Comparison of ENCODE assay signal across 8 mouse cellular contexts in the genomic region with DNA sequence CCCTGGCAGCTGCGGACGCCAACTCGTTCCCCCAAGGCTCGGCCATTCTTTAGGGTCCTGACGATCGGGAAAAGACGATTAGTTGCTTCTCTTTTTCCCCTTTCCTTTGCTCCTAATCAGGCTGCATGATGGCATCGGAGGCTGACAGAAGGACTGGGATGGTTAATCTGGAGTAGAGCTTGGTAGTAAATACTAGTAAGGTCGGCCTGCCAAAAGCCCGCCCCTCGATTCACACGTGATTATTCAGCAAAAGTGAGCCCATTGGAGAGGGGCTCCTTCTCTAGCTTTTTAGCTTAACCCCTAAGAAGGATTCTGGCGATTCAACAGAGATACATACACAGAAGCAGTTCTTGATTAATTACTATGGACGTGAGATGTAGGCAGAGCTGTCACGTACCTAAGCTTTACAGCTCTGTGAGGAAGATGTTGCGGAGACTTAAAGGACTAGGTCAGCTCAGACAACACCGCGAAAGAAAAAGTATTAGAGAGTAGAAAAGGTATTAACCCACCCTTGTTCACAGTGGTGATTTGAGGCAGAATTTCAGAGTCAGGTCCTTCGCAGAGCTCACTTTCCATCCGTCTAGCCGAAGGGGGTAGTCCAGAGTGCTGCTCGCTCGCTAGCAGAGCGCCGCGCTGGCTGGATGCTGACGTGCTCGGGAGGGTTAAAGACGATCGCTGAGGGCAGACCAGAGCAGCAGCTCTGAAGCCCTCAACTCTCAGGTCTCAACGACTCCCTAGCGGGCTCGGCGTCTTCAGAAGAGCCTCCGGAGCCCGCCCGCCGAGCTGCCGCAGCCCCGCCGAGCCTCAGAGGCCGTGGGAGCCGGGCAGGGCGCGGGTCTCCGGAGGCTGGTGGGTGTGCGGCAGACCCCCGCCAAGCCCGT. TPM values are rescaled to one million over a fixed set of nuclear protein-coding genes. Genes with fewer than 3 reads are reported as not detected.
DNase-seq lines count a peak whose midpoint lies in the region; ATAC-seq lines count a peak whose summit lies in the region.

No protein-coding gene starts in this region.

- H3K27ac ChIP-seq in forebrain, embryonic 13.5 days, result peak overlapping the region; percentile 74; the same call in 1 of the 2 replicates

- H3K36me3 ChIP-seq in forebrain, embryonic 13.5 days (ENCODE audit: poor library complexity, severe bottlenecking), result no peaks in the 10 kb centered on the region

- peak; percentile 50 for ATAC-seq in forebrain, embryonic 13.5 days

- DNase-seq in MEL-GATA-1-ER (ENCODE audit: extremely low read depth, low read depth), result peak; percentile 82
- DNase-seq in c-Kit-positive CD71-positive TER-119-positive erythroid progenitor cells, embryonic 14.5 days (ENCODE audit: low spot score), result peak; percentile 64
- DNase-seq in heart, postnatal 25 days (ENCODE audit: low spot score), result peak; percentile 69
- peak; percentile 26 for DNase-seq in layer of hippocampus, adult 9-11 months
- DNase-seq in lung, postnatal 36 days, result peak; percentile 88
- peak; percentile 64 for DNase-seq in retina, embryonic 14.5 days (ENCODE audit: low spot score)
- peak; percentile 53 for DNase-seq in urinary bladder, postnatal 25 days (ENCODE audit: low spot score)

- peak overlapping the region; percentile 91 for H3K4me2 ChIP-seq in forebrain, embryonic 13.5 days

- H3K9ac ChIP-seq in forebrain, embryonic 13.5 days, result peak overlapping the region; percentile 87

- H3K27me3 ChIP-seq in forebrain, embryonic 13.5 days, result peaks cover 27% of the 10 kb centered on the region

- peaks cover 31% of the 10 kb centered on the region for H3K4me1 ChIP-seq in forebrain, embryonic 13.5 days

- under 1% methylated on average over 47 of the region's 49 CpGs for WGBS in forebrain, embryonic 13.5 days

- H3K9me3 ChIP-seq in forebrain, embryonic 13.5 days (replicated peaks), result no peaks in the 10 kb centered on the region

- intact Hi-C loops in heart, postnatal 25 days (cut with DNase I), result no loop called here

- peak overlapping the region; percentile 77 for H3K4me3 ChIP-seq in forebrain, embryonic 13.5 days

RNA-seq across cellular contexts. Expression of a gene that starts 1.6 kb away (rescaled TPM):
- polyA plus RNA-seq in forebrain, embryonic 13.5 days (2015; fragmentation: Nextera tagmentation; extraction: Ambion mirVana), result 9.9 and 13.5 TPM in 2 replicates
- 10 to 100 TPM; 15.5 to 16.2 TPM for total RNA-seq in heart, postnatal 25 days (2021)

RNA-seq across cellular contexts. Expression of a gene that starts 11.0 kb away (rescaled TPM):
- 28.0 and 30.4 TPM in 2 replicates for polyA plus RNA-seq in forebrain, embryonic 13.5 days (2015; fragmentation: Nextera tagmentation; extraction: Ambion mirVana)
- 10 to 100 TPM; 38.8 to 40.3 TPM for total RNA-seq in heart, postnatal 25 days (2021)

Comparison
In these comparisons a context has a peak if more than half of its experiments do, and no peak if none do; other contexts are left out.
1. Peak in every context shown above with its lines: DNase-seq, ATAC-seq, H3K4me3 ChIP-seq and H3K27ac ChIP-seq.
2. DNase-seq: peak in every context shown above with its lines; median percentile 88 in lung, postnatal 36 days; 82 in MEL-GATA-1-ER; 69 in heart, postnatal 25 days; 64 in c-Kit-positive CD71-positive TER-119-positive erythroid progenitor cells, embryonic 14.5 days; 64 in retina, embryonic 14.5 days; 53 in urinary bladder, postnatal 25 days; 26 in layer of hippocampus, adult 9-11 months.